Mouse (Mus musculus) ES-Bruce4 (cell line): ENCODE results near the gene Kcnmb2. TPM values are rescaled to one million over a fixed set of nuclear protein-coding genes. Genes with fewer than 3 reads are reported as not detected.

Experiments
- H3K27ac ChIP-seq: 2 replicates; pipeline ENCODE4 v1.5.1; 2012; ENCODE audit warnings: low read length, inconsistent platforms; ENCODE audit not compliant: insufficient read depth
- H3K27me3 ChIP-seq: 2 replicates; pipeline ENCODE4 v1.6.1; 2012; ENCODE audit warnings: mild to moderate bottlenecking, low read length, inconsistent platforms; ENCODE audit not compliant: control insufficient read depth, poor library complexity, insufficient read depth, severe bottlenecking
- H3K36me3 ChIP-seq: 2 replicates; pipeline ENCODE4 v1.6.1; 2012; ENCODE audit warnings: inconsistent platforms, mild to moderate bottlenecking, low read length, moderate library complexity; ENCODE audit not compliant: control insufficient read depth, poor library complexity, insufficient read depth, severe bottlenecking
- H3K4me1 ChIP-seq: one replicate; pipeline ENCODE4 v1.8.1; 2011; ENCODE audit warnings: low read length; ENCODE audit not compliant: control insufficient read depth, insufficient read depth
- H3K4me3 ChIP-seq: 2 replicates; pipeline ENCODE4 v1.5.1; 2011; ENCODE audit warnings: low read depth, mild to moderate bottlenecking, low read length
- H3K9ac ChIP-seq: 2 replicates; pipeline ENCODE4 v1.6.1; 2012; ENCODE audit warnings: low read depth, mild to moderate bottlenecking, inconsistent platforms; ENCODE audit not compliant: poor library complexity, severe bottlenecking
- H3K9me3 ChIP-seq: replicated peaks from 2 replicates; pipeline ENCODE4 v1.6.1; 2012; ENCODE audit warnings: mild to moderate bottlenecking, low read length, inconsistent platforms; ENCODE audit not compliant: control insufficient read depth, poor library complexity, insufficient read depth, severe bottlenecking
- CTCF ChIP-seq: IDR thresholded peaks from one replicate; pipeline ENCODE4 v1.8.1; 2011; ENCODE audit warnings: low read depth, low read length
- EP300 ChIP-seq: IDR thresholded peaks from 2 replicates; pipeline ENCODE4 v1.6.1; 2011; ENCODE audit warnings: low read depth, low read length; ENCODE audit not compliant: insufficient read depth
- POLR2A ChIP-seq: IDR thresholded peaks from one replicate; pipeline ENCODE4 v1.8.1; 2011; ENCODE audit warnings: low read length; ENCODE audit not compliant: insufficient read depth
- polyA plus RNA-seq: library from polyadenylated mRNA; stranded (reverse); fragments of >200 nt; gene quantifications from 2 replicates; pipeline ENCODE4 v1.2.4, GENCODE M21; 2011; ENCODE audit warnings: low read depth; ENCODE audit not compliant: missing spikeins, insufficient read depth, insufficient read length

Gene Kcnmb2
- polyA plus RNA-seq, 1 experiment = not detected

- Histone ChIP-seq H3K9ac (no peak overlapping the region), H3K4me3 (no peak overlapping the region), H3K27ac (no peak overlapping the region), H3K9me3 (no peaks in the 10 kb centered on the region), H3K4me1 (no peaks in the 10 kb centered on the region), H3K36me3 (no peaks in the 10 kb centered on the region), H3K27me3 (no peaks in the 10 kb centered on the region)
- TF ChIP-seq POLR2A (no peak), EP300 (no peak), CTCF (no peak)
Observed at GRCm38 (mm10) chr3:31941478-31941877, 39.2 kb downstream of the Kcnmb2 start.

- TF ChIP-seq CTCF (no peak), POLR2A (no peak), EP300 (no peak)
Observed at GRCm38 (mm10) chr3:31954213-31954612, 51.9 kb downstream of the Kcnmb2 start.

GRCm38 (mm10) chr3:31955004-31955403 is 52.7 kb downstream of the Kcnmb2 start:
- Histone ChIP-seq H3K27ac (no peak overlapping the region), H3K9me3 (no peaks in the 10 kb centered on the region)
- TF ChIP-seq EP300 (no peak), CTCF (no peak), POLR2A (no peak)

More at GRCm38 (mm10) chr3:31954213-31954612, 51.9 kb downstream of the Kcnmb2 start:
- Histone ChIP-seq H3K27me3 (no peaks in the 10 kb centered on the region), H3K27ac (no peak overlapping the region), H3K4me3 (no peak overlapping the region), H3K9me3 (no peaks in the 10 kb centered on the region), H3K36me3 (no peaks in the 10 kb centered on the region), H3K4me1 (no peaks in the 10 kb centered on the region), H3K9ac (no peak overlapping the region)

GRCm38 (mm10) chr3:31959821-31960220 is 57.5 kb downstream of the Kcnmb2 start:
- Histone ChIP-seq H3K4me3 (no peak overlapping the region), H3K9me3 (no peaks in the 10 kb centered on the region), H3K27me3 (no peaks in the 10 kb centered on the region), H3K4me1 (no peaks in the 10 kb centered on the region), H3K9ac (no peak overlapping the region), H3K27ac (no peak overlapping the region), H3K36me3 (no peaks in the 10 kb centered on the region)
- TF ChIP-seq POLR2A (no peak), CTCF (no peak), EP300 (no peak)

More at GRCm38 (mm10) chr3:31955004-31955403, 52.7 kb downstream of the Kcnmb2 start:
- H3K4me3 ChIP-seq = no peak overlapping the region
- no peaks in the 10 kb centered on the region for H3K4me1 ChIP-seq
- no peak overlapping the region for H3K9ac ChIP-seq
- H3K36me3 ChIP-seq = no peaks in the 10 kb centered on the region
- no peaks in the 10 kb centered on the region for H3K27me3 ChIP-seq

- no peaks in the 10 kb centered on the region for H3K4me1 ChIP-seq
- no peak overlapping the region for H3K9ac ChIP-seq
- TF ChIP-seq POLR2A = no peak
- TF ChIP-seq CTCF = no peak
- no peak for TF ChIP-seq EP300
- no peaks in the 10 kb centered on the region for H3K36me3 ChIP-seq
- H3K9me3 ChIP-seq = no peaks in the 10 kb centered on the region
- H3K4me3 ChIP-seq = no peak overlapping the region
- H3K27me3 ChIP-seq = no peaks in the 10 kb centered on the region
- no peak overlapping the region for H3K27ac ChIP-seq
Observed at GRCm38 (mm10) chr3:31961175-31961574, 58.9 kb downstream of the Kcnmb2 start.

- no peaks in the 10 kb centered on the region for H3K36me3 ChIP-seq
- H3K4me1 ChIP-seq = no peaks in the 10 kb centered on the region
- no peaks in the 10 kb centered on the region for H3K27me3 ChIP-seq
- no peaks in the 10 kb centered on the region for H3K9me3 ChIP-seq
- no peak overlapping the region for H3K27ac ChIP-seq
- H3K9ac ChIP-seq = no peak overlapping the region
- H3K4me3 ChIP-seq = no peak overlapping the region
- TF ChIP-seq POLR2A = no peak
- no peak for TF ChIP-seq CTCF
- no peak for TF ChIP-seq EP300
Observed at GRCm38 (mm10) chr3:31963076-31963475, 60.8 kb downstream of the Kcnmb2 start.
